Mouse (Mus musculus) small intestine, adult 2 months (tissue): ENCODE results near the gene Pirb. TPM values are rescaled to one million over a fixed set of nuclear protein-coding genes. Genes with fewer than 3 reads are reported as not detected.

ENCODE experiments used
- H3K27ac ChIP-seq: fragments of 200-500 bp; 2 replicates; pipeline ENCODE4 v1.5.1; 2012; ENCODE audit warnings: low read depth, low read length, control low read depth, inconsistent platforms; ENCODE audit not compliant: insufficient read depth
- H3K27me3 ChIP-seq: fragments of 200-500 bp; 2 replicates; pipeline ENCODE4 v1.6.1; 2012; ENCODE audit warnings: mild to moderate bottlenecking, moderate library complexity, low read length, inconsistent platforms; ENCODE audit not compliant: control insufficient read depth, insufficient read depth
- H3K36me3 ChIP-seq: fragments of 200-500 bp; 2 replicates; pipeline ENCODE4 v1.6.1; 2012; ENCODE audit warnings: mild to moderate bottlenecking, low read length, control low read depth, inconsistent platforms; ENCODE audit not compliant: control insufficient read depth, insufficient read depth
- H3K4me1 ChIP-seq: fragments of 200-500 bp; 2 replicates; pipeline ENCODE4 v1.6.1; 2012; ENCODE audit warnings: low read length, inconsistent platforms, mixed read lengths; ENCODE audit not compliant: control insufficient read depth, insufficient read depth, insufficient read length
- H3K4me3 ChIP-seq: fragments of 200-500 bp; 2 replicates; pipeline ENCODE4 v1.5.1; 2012; ENCODE audit warnings: low read depth, mild to moderate bottlenecking, control low read depth, inconsistent platforms, low read length, moderate library complexity
- CTCF ChIP-seq: fragments of 200-500 bp; IDR thresholded peaks from 2 replicates; pipeline ENCODE4 v1.5.1; 2012; ENCODE audit warnings: low read depth, mild to moderate bottlenecking, control low read depth, inconsistent platforms, low read length, moderate library complexity, mixed read lengths; ENCODE audit not compliant: insufficient replicate concordance, insufficient read length; ENCODE audit errors: extremely low read depth
- POLR2A ChIP-seq: fragments of 200-500 bp; IDR thresholded peaks from 2 replicates; pipeline ENCODE4 v1.6.1; 2012; ENCODE audit warnings: low read depth, mild to moderate bottlenecking, control low read depth, inconsistent platforms, low read length, moderate library complexity
- WGBS: fragments of 180-500 bp; shearing (Covaris S2); methylation state at CpG from one replicate; pipeline ENCODE4 v1.1.7; 2018; 5-methylcytosine and 5-hydroxymethylcytosine counted together
- polyA plus RNA-seq: library from polyadenylated mRNA; depleted of rRNA; stranded (reverse); fragments of >200 nt; gene quantifications from 2 replicates; pipeline ENCODE4 v1.2.3, GENCODE M21; 2012

Pirb gene
- polyA plus RNA-seq, 1 experiment = 4.7 TPM

GRCm38 (mm10) chr7:3691919-3692318, 28.3 kb downstream of the Pirb start:
- peaks cover 9% of the 10 kb centered on the region; the same call in 1 of the 2 replicates for H3K4me1 ChIP-seq
- peak overlapping the region; percentile 73 for H3K4me3 ChIP-seq
- TF ChIP-seq POLR2A = no peak
- TF ChIP-seq CTCF = no peak
- no peak overlapping the region for H3K27ac ChIP-seq
- 12% methylated on average over 3 of the region's 3 CpGs for WGBS
- no peaks in the 10 kb centered on the region for H3K27me3 ChIP-seq
- H3K36me3 ChIP-seq = peaks cover 4% of the 10 kb centered on the region

- H3K27me3 ChIP-seq = no peaks in the 10 kb centered on the region
- H3K36me3 ChIP-seq = peaks cover 26% of the 10 kb centered on the region
- WGBS = 94% methylated on average over 31 of the region's 31 CpGs
- TF ChIP-seq POLR2A (no peak), CTCF (no peak)
- H3K27ac ChIP-seq = no peak overlapping the region
- H3K4me3 ChIP-seq = no peak overlapping the region
- H3K4me1 ChIP-seq = no peaks in the 10 kb centered on the region
Measured at GRCm38 (mm10) chr7:3685400-3686187, 34.6 kb downstream of the Pirb start.

GRCm38 (mm10) chr7:3684698-3685097, 35.5 kb downstream of the Pirb start:
- Histone ChIP-seq H3K27me3 (no peaks in the 10 kb centered on the region), H3K4me1 (no peaks in the 10 kb centered on the region), H3K27ac (no peak overlapping the region), H3K36me3 (peaks cover 28% of the 10 kb centered on the region), H3K4me3 (no peak overlapping the region)
- 89% methylated on average over 8 of the region's 8 CpGs for WGBS
- TF ChIP-seq CTCF (no peak), POLR2A (no peak)

GRCm38 (mm10) chr7:3683908-3684550, 36.2 kb downstream of the Pirb start:
- Histone ChIP-seq H3K4me3 (no peak overlapping the region), H3K27me3 (no peaks in the 10 kb centered on the region), H3K4me1 (no peaks in the 10 kb centered on the region), H3K27ac (no peak overlapping the region), H3K36me3 (peaks cover 29% of the 10 kb centered on the region)
- whole genome bisulfite sequencing = 87% methylated on average over 10 of the region's 10 CpGs
- TF ChIP-seq CTCF (no peak), POLR2A (no peak)

- TF ChIP-seq POLR2A (peak; percentile 77), CTCF (peak; percentile 52; the same call in 1 of the 2 replicates)
- Histone ChIP-seq H3K27ac (peak within 1 kb of the TSS; percentile 96), H3K4me1 (peaks cover 2% of the 10 kb centered on the region; the same call in 1 of the 2 replicates), H3K27me3 (no peaks in the 10 kb centered on the region), H3K36me3 (peaks cover 35% of the 10 kb centered on the region), H3K4me3 (peak within 1 kb of the TSS; percentile 69)
- 21% methylated on average over 9 of the region's 9 CpGs for WGBS
Measured at GRCm38 (mm10) chr7:3677342-3677741, 42.8 kb downstream of the Pirb start, which contains the start of gene Tmc4. Tmc4 (minus strand) TSS chr7:3677553.

GRCm38 (mm10) chr7:3676371-3676770, 43.8 kb downstream of the Pirb start:
- Histone ChIP-seq H3K4me3 (peak overlapping the region; percentile 69), H3K27me3 (no peaks in the 10 kb centered on the region), H3K36me3 (peaks cover 37% of the 10 kb centered on the region), H3K4me1 (peaks cover 2% of the 10 kb centered on the region; the same call in 1 of the 2 replicates), H3K27ac (peak overlapping the region; percentile 96)
- TF ChIP-seq POLR2A = no peak
- no peak for TF ChIP-seq CTCF
- 24% methylated on average over 12 of the region's 12 CpGs for WGBS

- Histone ChIP-seq H3K27me3 (no peaks in the 10 kb centered on the region), H3K27ac (no peak overlapping the region), H3K36me3 (peaks cover 39% of the 10 kb centered on the region), H3K4me1 (peaks cover 2% of the 10 kb centered on the region; the same call in 1 of the 2 replicates), H3K4me3 (no peak overlapping the region)
- WGBS = 82% methylated on average over 3 of the region's 3 CpGs
- no peak for TF ChIP-seq CTCF
- no peak for TF ChIP-seq POLR2A
Measured at GRCm38 (mm10) chr7:3675228-3675548, 45.0 kb downstream of the Pirb start.
